9 mouse cellular contexts compared by ENCODE assay signal in genomic region chrX:152307942-152308341, GRCm38 (mm10). TPM values are rescaled to one million over a fixed set of nuclear protein-coding genes. Genes with fewer than 3 reads are reported as not detected.
DNase-seq lines count a peak whose midpoint lies in the region; ATAC-seq and TF ChIP-seq lines count a peak whose summit lies in the region.
"Had no signal": no experiment of that assay in that cellular context is flagged by ENCODE, and none has a peak within 500 bp of the region (broad histone marks: within the 10 kb centered on the region; RNA-seq: fewer than 3 reads in every experiment).

No protein-coding gene starts in this region.

- no peaks in the 10 kb centered on the region for H3K9me3 ChIP-seq in kidney, embryonic 16.5 days (ENCODE audit: low read length)
- no peaks in the 10 kb centered on the region for H3K9me3 ChIP-seq in G1E (replicated peaks)
- H3K9me3 ChIP-seq: megakaryocyte, embryonic 14.5 days had no signal

- H3K9ac ChIP-seq in kidney, embryonic 16.5 days (replicated peaks; ENCODE audit: low read length) = no peak overlapping the region

- no peaks in the 10 kb centered on the region for H3K36me3 ChIP-seq in kidney, embryonic 16.5 days (ENCODE audit: insufficient read depth, low read length)
- peaks cover 8% of the 10 kb centered on the region for H3K36me3 ChIP-seq in G1E (replicated peaks)

- peak; percentile 9 for DNase-seq in kidney, adult 11 months
- DNase-seq in B cell, adult 2 months = peak; percentile 17 to 27
- no peak for DNase-seq in G1E (ENCODE audit: low spot score)
- DNase-seq in kidney, postnatal 36 days = peak; percentile 28 to 44
- peak; percentile 66 for DNase-seq in retina, embryonic 14.5 days (ENCODE audit: low spot score)
- DNase-seq in frontal cortex, postnatal 25 days (ENCODE audit: low spot score in 2 of 2) = no peak

- no peak overlapping the region for H3K4me2 ChIP-seq in kidney, embryonic 16.5 days (replicated peaks; ENCODE audit: low read depth, low read length)

- no peak for TF ChIP-seq POLR2A in cortical plate, adult 2 months (IDR thresholded peaks at IDR 0.05; ENCODE audit: extremely low read depth, insufficient read depth, low read length)

- no peak overlapping the region for H3K4me3 ChIP-seq in kidney, embryonic 16.5 days (ENCODE audit: low read length)
- no peak overlapping the region for H3K4me3 ChIP-seq in G1E (ENCODE audit: low read depth, low read length)
- H3K4me3 ChIP-seq in cortical plate, adult 2 months (ENCODE audit: insufficient read depth, low read length) = no peak overlapping the region
- H3K4me3 ChIP-seq: megakaryocyte, embryonic 14.5 days had no signal

- no peak overlapping the region for H3K27ac ChIP-seq in kidney, embryonic 16.5 days (ENCODE audit: low read length)
- H3K27ac ChIP-seq in cortical plate, adult 2 months (ENCODE audit: insufficient read depth, low read length) = no peak overlapping the region

- no peaks in the 10 kb centered on the region for H3K4me1 ChIP-seq in kidney, embryonic 16.5 days (ENCODE audit: insufficient read depth, low read length)
- H3K4me1 ChIP-seq in G1E (ENCODE audit: insufficient read depth, low read depth, low read length) = no peaks in the 10 kb centered on the region
- no peaks in the 10 kb centered on the region for H3K4me1 ChIP-seq in cortical plate, adult 2 months (ENCODE audit: control insufficient read depth, insufficient read depth, low read length)

- no peak for ATAC-seq in kidney, embryonic 16.5 days (ENCODE audit: low FRiP score, low TSS enrichment)
- ATAC-seq in G1E (ENCODE audit: extremely low read depth, insufficient number of reproducible peaks, low FRiP score, poor library complexity, severe bottlenecking) = peak; percentile 54; the same call in 1 of the 2 replicates

- 58% methylated on average over 2 of the region's 2 CpGs for WGBS in kidney, embryonic 16.5 days

- TF ChIP-seq CTCF in G1E (IDR thresholded peaks at IDR 0.05; ENCODE audit: low read depth, low read length) = no peak
- peak; percentile 35; the same call in 1 of the 2 replicates for TF ChIP-seq CTCF in cortical plate, adult 2 months (IDR thresholded peaks at IDR 0.05; ENCODE audit: extremely low read depth, insufficient read depth, low read length)

- H3K27me3 ChIP-seq in kidney, embryonic 16.5 days (ENCODE audit: insufficient read depth, low read length) = no peaks in the 10 kb centered on the region; the same call in 1 of the 2 replicates
- H3K27me3 ChIP-seq in G1E (ENCODE audit: insufficient read depth, low read length) = no peaks in the 10 kb centered on the region
- H3K27me3 ChIP-seq: megakaryocyte, embryonic 14.5 days had no signal

RNA-seq across cellular contexts. Expression of gene Kantr, which starts 19.4 kb away (rescaled TPM):
- polyA plus RNA-seq in kidney, embryonic 16.5 days (2015; fragmentation: Nextera tagmentation; extraction: Ambion mirVana) = 14.3 and 17.6 TPM in 2 replicates
- total RNA-seq in G1E (2014; fragmentation: Nextera tagmentation) = 38.4 and 39.6 TPM in 2 replicates
- total RNA-seq in G1E (2017) = 2.1 and 2.7 TPM in 2 replicates
- polyA plus RNA-seq in G1E (2012) = 0.21 and 0.58 TPM in 2 replicates
- polyA plus RNA-seq in cortical plate, adult 2 months (2012; rRNA removed) = 35.6 and 38.6 TPM in 2 replicates

RNA-seq across cellular contexts. Expression of gene Tspyl2, which starts 34.3 kb away (rescaled TPM):
- polyA plus RNA-seq in kidney, embryonic 16.5 days (2015; fragmentation: Nextera tagmentation; extraction: Ambion mirVana) = 31.1 and 35.9 TPM in 2 replicates
- total RNA-seq in G1E (2014; fragmentation: Nextera tagmentation) (19.2 and 20.2 TPM in 2 replicates), G1E (2017) (18.3 and 22.4 TPM in 2 replicates)
- 8.1 and 8.7 TPM in 2 replicates for polyA plus RNA-seq in G1E (2012)
- 163 and 184 TPM in 2 replicates for polyA plus RNA-seq in cortical plate, adult 2 months (2012; rRNA removed)

Comparison
In these comparisons a context has a peak if more than half of its experiments do, and no peak if none do; other contexts are left out.
1. DNase-seq: peak in kidney, adult 11 months (single experiment), B cell, adult 2 months (2 of 2), kidney, postnatal 36 days (2 of 2) and retina, embryonic 14.5 days (single experiment); none in G1E (single experiment) and frontal cortex, postnatal 25 days (0 of 2).